Mouse (Mus musculus) left cerebral cortex, adult 18-20 months (tissue): Measurements from ENCODE around the gene Bcl2. TPM values are rescaled to one million over a fixed set of nuclear protein-coding genes. Genes with fewer than 3 reads are reported as not detected.

ENCODE experiments used
- DNase-seq, 2 experiments: peaks; one replicate each; pipeline ENCODE4 v3.0.0; 2021 to 2022; ENCODE audit warnings: low spot score in 2 of 2, mixed read lengths in 1 of 2
- total RNA-seq, 2 experiments: library from RNA; stranded (reverse); gene quantifications; 2 replicates each; pipeline ENCODE4 v1.2.3; 2021

The Bcl2 gene
- total RNA-seq, 2 experiments from 2014 or later: 16.9 to 19.1 TPM

DNA sequence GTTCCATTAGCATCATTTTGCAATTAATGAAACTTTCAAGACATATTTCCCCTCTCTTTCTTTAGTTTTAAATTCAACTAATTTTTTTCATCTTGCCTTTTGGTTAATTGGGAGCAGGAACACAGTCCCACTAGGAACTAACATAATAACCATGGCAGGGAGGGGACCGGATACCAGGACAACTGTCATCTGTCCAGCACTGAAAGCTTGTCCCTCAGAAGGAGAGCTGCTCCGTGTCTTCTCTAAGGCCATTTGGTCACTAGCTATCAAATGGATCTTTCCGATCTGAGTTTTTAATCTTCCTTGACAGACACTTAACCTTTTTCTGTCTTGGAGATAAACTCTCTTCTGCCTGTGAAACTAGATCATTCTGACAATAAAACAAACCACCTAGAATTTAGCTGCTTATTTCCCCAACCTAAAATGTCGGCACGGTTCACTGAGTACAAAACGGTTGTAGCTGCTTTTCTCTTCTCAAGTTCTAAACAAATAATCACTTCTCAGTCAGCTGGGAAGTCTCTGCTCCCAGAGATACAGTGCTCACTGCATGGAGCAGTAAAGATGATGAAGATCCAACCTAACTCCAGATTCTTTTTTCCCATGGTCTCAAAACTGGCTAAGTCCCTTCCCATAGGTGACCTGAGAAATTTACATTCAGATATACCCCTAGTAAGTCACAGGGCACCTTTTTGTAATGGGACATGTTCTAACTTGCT lies 34.1 kb downstream of the Bcl2 start:
- DNase-seq: no peak

DNA sequence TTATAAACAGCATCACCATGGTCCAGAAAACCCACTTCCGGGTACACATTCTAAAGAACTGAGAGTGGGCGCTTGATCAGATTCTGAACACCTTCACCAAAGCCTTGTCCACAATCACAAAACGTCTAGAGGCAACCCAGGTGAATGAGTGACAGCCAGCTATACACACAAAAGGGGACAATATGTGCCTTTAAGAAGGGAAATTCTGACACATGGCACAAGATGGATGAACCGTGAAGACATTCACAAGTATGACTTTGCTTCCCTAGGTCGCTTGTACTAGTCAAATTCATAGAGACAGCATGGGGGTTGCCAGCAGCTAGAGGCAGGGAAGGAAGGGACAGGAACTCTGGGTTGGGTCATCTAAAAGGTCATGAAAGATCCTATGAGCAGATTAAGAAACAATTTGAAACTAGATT lies 36.0 kb downstream of the Bcl2 start:
- DNase-seq: no peak

DNA sequence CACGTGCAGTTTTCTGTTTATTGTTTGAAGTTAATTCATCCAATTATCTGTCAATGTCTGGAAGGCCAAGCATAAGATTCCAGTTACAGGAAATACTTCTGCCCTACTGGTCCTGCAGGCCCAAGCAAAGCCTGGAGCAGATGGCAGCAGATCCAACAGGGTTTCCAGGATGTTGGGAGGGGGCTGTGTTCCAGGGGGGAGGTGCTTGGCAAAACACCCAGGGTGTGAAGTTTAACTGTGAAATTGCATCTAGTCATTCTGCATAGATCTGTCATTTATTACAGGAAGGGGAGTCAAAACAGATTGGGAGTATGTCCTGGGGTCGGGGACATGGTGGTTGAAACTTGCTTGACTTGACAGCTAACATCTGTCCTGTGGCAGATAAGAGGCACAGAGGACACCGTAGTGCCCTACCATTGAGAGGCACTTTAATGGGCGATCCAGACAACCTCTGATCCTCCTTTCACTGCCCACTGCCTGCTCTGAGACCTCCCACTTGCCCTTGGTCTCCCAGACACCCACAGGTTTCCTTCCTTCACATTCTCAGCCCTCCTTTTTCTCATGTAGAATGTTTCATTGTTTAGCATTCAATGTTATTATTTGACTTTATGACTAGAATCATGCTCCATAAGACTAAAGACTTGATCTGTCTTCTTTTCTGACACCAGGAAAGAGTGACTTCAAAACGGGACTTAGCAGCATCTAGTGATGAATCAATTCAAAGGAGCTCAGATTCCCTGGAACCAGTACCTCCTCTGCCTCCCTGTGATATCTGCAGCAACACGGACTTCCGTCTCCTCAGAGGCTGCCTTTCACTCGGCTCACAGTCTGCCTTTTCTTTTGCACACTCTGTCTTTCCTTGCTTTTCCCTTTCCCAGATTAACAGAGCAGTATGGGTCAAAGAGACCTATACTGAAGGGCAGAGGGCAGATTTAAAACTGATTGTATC lies 47.7 kb downstream of the Bcl2 start:
- no peak for DNase-seq

GRCm38 (mm10) chr1:106664978-106665377 lies 49.1 kb downstream of the Bcl2 start:
- DNase-seq: no peak

- DNase-seq: no peak
Measured at GRCm38 (mm10) chr1:106662486-106662885, 51.6 kb downstream of the Bcl2 start.

- DNase-seq: no peak
Measured at GRCm38 (mm10) chr1:106658293-106658847, 55.7 kb downstream of the Bcl2 start.

DNA sequence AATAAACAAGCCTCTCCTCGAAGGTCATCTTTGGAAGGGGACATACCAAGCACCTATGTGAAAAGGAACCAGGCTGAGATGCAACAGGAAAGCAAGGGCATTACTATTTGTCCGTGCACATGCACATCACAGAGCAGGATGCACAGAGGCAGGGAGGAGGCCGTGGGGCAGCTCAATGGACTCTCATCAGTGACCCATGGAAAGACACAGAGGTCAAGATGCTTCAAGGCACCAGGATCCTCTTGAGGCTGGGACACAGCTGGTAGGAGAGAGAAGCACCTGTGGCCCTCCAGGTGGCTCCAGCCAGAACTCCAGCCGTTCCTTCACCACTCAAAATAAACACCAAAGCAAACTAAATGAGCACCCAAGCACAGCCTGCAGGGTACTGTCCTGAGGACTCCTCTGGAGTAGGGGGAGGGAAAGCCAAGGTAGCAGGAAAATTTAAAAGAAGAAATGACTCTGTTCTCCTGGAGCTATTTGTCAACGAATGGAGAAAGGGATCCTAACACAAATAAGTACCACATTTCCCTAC lies 57.8 kb downstream of the Bcl2 start:
- DNase-seq: no peak

- DNase-seq: no peak
Measured at GRCm38 (mm10) chr1:106654254-106654653, 59.8 kb downstream of the Bcl2 start.

DNA sequence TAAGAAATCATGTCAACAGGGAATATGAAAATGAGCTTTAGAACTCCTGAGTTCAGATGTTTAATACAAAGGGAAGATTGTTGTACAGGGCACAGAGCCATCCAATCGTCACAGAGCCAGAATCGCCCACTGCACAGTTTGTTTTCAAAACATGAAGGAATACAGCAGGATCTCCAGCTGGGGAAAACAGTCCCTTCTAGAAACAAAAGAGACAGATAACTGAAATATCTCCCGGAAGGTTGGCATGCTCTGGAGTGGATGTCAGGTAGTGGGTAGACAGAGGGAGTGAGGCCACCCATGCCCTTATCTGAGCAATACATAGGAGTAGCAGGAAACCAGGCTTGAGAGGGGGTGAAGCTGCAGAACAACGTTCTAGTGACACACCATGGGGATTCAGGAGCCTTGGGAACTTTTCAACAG lies 60.6 kb downstream of the Bcl2 start:
- no peak for DNase-seq

DNA sequence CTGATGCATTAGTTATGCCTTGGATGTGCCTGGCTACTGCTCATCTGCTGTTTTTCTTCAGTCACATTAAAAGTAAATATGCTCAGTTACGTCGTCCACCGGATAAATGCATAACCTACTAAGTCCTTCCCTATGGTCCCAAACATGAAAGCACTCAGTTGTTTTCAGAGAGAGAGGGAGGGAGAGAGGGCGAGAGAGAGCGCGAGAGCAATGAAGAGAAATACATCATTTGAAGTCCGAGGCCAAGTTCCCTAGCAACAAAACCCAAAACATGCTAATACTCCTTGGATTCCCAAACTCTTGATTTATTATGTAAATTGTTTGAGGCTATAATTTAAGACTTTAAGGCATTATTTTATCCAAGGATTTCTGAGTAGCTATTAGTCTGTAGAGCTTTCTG lies 62.9 kb downstream of the Bcl2 start:
- no peak for DNase-seq

GRCm38 (mm10) chr1:106650427-106650826 lies 63.6 kb downstream of the Bcl2 start:
- DNase-seq: no peak

DNA sequence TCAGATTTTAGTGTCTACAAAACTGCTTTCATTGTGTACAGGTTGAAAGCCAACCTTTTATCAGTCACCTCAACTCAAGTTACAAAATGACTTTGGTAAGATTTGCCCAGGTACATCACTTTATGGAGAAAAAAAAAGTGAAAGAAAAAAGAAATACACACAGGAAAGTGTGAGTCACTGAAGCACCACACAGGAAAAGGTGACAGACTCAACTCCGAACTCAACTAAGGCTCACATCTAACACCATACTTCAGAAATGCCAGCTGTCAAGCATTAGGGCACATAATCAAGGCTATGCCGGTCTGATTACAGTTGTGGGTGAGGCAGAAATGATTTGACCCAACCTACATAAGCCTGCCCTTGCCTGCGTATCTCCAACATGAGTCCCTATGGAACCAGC lies 66.7 kb downstream of the Bcl2 start:
- DNase-seq: no peak

- no peak for DNase-seq
Measured at GRCm38 (mm10) chr1:106644566-106644965, 69.5 kb downstream of the Bcl2 start.

DNA sequence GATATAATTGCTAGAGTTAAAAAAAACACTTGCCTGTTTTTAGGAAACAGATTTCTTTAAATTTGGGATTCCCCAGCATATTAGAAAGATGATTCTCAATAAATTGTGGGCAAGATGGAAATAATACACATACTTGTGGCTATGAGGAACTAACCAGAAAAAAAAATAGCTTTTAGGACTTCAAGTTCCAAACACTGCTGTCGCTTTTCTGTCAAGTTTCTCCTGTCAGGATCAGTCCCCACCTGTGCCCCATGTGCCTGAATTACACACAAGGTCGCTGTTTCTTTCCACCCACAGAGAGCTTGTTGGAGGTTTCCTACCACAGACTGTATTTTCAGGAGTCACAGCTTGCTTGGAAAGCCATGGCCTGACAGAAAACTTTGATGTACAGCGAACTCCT lies 70.5 kb downstream of the Bcl2 start:
- no peak for DNase-seq

DNA sequence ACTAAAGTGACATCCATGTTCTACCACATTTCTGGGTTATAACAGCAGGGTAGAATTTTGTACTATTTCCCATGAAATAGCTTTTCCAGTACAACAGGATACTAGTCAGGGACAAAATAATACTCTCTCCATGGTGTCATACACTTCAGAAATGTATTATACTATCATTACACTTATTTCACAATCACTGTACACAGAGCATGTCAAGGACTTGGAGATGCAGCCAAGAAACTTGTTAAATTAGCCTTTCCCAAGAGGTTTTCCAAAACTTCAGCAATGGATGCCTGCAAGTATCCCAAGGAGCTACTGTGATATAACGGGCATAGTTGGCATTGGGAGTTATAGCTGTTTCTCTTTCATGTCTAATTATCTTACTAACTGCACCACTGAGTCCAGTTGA lies 73.5 kb downstream of the Bcl2 start:
- DNase-seq: no peak

- no peak for DNase-seq
Measured at GRCm38 (mm10) chr1:106637705-106638104, 76.4 kb downstream of the Bcl2 start.

DNA sequence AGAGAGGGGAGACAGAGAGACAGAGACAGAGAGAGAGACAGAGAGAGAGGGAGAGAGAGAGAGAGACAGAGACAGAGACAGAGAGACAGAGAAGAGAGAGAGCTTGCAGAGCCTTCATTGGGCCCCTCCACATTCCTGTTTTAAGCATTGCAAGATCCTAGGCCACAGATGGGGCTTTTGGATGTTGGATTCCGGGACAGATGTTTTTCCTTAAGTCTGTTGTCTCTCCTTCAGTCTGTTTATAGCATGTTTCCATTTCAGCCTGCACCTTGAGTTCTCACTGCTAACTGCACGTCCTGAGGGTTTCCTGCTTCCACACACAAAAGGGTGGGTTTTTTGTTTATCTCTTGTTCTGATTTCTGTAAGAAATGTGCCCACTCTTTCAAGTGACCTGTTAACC lies 77.4 kb downstream of the Bcl2 start:
- DNase-seq: no peak

GRCm38 (mm10) chr1:106633207-106633606 lies 80.9 kb downstream of the Bcl2 start:
- no peak for DNase-seq

- DNase-seq: no peak
Measured at GRCm38 (mm10) chr1:106631869-106632463, 82.1 kb downstream of the Bcl2 start.

GRCm38 (mm10) chr1:106630973-106631372 lies 83.1 kb downstream of the Bcl2 start:
- no peak for DNase-seq

- peak in 1 of 2 experiments; percentile 16 for DNase-seq
Measured at GRCm38 (mm10) chr1:106629931-106630682, 84.0 kb downstream of the Bcl2 start.
